Mouse (Mus musculus) left cerebral cortex, postnatal 4 days (tissue): Measurements from ENCODE around the gene Ubtf. TPM values are rescaled to one million over a fixed set of nuclear protein-coding genes. Genes with fewer than 3 reads are reported as not detected.

Source experiments
- DNase-seq: peaks from one replicate; pipeline ENCODE4 v3.0.0-alpha.2; 2022
- intact Hi-C: fragments of 180-260 bp; cut with DNase I; formaldehyde crosslinking; loops from one replicate; pipeline ENCODE4 v1.15.1; 2025
- total RNA-seq, 2 experiments: library from RNA; stranded (reverse); gene quantifications; 2 replicates each; pipeline ENCODE4 v1.2.3; 2021

Gene Ubtf
- total RNA-seq, 2 experiments from 2014 or later, result 113 to 115 TPM

DNA sequence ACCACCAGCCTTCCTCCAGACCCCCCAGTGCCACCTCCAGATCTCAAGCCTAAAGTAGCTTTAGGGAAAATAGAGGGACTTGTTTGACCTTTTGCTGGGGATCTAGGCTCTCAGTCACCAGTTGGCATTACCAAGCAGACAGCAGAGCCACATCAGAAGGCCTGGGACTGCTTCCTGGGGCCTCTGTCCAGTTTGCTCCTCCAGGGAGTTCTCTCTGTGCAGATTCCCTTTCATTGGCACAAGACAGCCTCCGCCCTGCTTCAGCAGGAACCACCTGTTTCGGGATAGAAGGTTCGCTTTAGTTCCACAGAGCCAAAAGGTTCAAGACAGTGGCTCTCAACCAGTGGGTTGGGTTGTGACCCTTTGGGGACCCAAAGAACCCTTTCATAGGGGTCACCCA, 39.9 kb downstream of the Ubtf start:
- intact Hi-C loops, result no loop called here
- DNase-seq, result no peak

DNA sequence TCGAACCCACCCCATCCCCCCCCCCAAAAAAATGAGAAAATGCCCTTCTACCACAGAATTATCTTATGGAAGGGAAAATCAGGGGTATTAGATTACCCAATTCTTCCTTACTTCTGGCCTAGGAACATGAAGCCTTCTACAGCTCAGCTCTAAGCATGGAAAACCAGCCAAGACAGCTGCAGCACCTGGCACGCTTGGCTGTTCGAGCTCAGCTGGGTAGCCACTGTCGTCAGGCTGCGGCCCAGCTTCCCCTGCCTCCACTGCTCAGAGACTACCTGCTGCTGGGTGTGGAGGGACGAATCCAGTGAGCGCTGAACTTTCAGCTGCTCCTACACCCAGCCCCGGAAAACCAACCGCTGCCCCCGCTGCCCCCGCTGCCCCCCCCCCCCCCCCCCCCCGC, 41.8 kb downstream of the Ubtf start:
- intact Hi-C loops, result no loop called here
- DNase-seq, result no peak

DNA sequence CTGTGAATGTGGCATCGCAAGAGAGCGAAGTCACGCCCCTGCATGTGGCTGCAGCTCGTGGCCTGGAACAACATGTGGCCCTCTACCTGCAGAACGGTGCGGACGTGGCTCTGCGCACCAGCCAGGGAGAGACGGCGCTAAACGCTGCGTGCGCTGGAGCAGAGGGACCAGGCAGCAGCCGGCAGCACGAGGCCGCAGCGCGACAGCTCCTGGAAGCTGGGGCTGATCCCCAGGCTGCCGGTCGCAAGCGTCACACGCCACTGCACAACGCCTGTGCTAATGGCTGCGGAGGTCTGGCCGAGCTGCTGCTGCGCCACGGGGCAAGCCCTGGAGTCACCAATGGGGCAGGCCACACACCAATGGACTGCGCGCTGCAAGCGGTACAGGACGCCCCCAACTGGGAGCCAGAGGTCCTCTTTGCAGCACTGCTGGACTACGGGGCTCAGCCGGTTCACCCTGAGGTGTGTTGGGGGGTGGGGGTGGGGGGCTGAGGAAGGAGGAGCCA, 43.1 kb downstream of the Ubtf start:
- DNase-seq, result no peak
- intact Hi-C loops, result no loop called here

DNA sequence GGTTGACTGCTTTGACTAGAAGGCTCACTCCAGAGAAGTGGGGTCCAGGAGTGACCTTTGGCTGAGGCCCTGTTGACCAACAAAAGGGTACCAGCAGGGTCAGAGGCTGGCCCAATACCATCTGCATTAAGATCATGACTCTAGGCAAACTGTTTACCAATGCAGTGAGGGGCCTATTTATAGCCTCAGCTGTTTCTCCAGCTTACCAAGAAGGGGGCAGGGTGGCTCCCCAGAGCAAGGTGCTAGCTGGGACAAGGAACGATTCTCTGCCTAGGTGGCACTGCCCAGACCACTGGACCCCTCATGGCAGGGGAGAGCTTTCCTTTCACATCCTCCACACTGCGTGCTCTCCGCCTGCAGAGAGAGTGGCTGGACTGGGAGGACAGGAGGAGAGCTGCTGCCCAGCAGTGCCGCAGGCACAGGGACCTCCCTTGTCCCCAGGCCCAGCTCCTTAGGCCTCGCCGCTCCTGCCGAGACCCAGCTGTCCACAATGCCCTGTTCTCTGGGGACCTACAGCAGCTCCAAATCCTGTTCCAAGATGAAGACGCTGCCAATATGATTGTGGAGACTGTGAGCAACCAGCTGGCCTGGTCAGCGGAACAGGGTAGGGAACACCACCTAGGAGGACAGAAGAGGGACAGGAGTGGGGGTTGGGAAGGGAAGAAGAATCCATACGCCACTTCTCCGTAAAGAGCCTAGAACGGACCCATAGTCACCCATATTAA, 50.9 kb downstream of the Ubtf start, which contains the start of gene Asb16:
Gene Asb16 (plus strand): TSS at position 224 of the 725 bp plus-strand sequence.
- intact Hi-C loops, result no loop called here
- no peak for DNase-seq

DNA sequence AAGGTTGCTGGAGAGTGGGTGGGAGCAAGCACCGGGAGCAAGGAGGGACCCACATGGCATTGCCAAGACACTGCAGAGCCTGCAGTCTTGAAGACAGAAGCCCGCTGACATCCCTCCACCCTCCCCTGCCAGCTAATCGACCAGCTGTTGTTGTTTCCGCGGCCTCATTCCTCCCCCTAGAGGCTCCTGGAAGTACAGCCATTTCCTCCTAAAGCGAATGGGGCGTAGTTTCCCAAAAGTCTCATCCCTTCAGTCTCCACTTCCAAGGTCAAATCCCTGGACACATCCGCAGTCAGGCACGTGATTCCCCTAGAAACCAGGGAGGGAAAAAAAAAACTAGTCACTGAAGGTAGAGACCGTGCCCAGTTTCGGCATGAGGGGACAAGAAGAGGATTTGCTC, 52.1 kb downstream of the Ubtf start:
- intact Hi-C loops, result no loop called here
- DNase-seq, result peak; percentile 85

DNA sequence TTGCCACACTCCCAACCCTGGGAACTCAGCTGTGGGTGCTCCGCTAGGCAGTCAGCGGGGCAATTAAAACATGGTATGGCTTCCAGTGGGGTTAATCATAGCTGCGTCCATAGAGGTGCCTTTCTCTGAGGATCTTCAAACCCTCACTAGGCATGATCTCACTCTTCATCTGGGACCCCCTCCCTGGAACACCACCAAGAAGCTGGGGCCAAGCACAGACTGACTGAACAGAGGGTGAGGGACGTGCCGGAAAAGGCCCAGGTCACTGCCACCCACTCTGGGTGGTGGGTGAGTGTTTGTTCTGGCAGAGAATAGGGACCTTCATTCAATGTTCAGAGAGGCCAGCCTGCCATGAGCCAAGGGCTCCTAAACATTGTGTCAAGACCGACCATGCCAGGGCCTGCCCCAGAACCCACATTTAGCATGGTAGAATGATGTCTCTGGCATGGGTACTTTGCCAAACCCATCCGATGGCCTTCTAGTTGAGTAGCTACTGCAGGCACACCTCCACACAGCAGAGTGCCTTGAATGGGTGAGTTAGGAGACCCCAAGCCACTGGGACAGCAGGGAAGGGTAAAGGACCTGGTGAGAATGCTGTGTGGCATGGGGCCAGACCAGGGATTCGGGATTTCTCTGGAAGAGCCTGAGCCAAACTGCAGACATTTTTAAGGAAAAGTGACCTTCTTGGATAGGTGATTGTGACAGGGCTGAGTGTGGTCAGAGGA, 52.7 kb downstream of the Ubtf start:
- intact Hi-C loops, result no loop called here
- DNase-seq, result no peak

DNA sequence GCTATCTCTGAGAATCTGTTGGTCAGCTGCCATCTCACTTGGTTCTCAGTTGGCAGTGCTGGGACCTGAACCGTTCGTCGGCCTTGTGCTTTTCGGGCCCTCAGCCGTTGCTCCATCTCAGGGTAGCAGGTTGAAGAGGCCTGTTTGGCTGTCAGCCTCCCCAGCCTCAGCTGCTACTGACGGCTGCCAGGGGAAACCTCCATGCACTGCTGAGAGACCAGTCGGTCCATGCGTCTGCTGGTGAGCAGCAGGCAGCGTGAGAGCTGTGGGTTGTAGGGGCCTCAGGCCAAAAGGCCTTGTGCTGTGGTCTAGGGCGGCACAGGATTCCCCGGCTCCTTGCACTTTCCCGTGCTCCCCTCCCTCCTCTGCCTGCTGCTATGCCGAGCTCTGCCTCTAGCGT, 53.7 kb downstream of the Ubtf start:
- intact Hi-C loops, result no loop called here
- DNase-seq, result peak; percentile 84

DNA sequence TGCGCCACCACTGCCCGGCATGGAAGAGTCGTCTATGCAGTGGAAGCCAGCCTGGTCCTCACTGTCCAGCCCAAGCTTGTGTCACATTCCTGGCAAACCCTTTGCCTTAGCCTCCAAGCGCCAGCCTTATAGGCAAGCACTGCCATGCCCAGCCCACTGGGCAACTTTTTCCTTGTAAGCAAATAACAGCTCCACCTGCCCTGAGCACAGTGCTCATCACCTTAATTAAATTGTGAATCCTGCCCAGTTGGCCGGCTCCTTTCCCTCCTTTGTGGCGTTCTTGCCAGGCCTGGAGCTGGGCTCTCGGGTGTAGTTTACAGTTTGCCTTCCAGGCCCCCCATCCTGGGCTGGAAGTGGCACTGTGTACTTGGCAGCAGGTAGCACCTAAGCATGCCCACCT, 56.3 kb downstream of the Ubtf start:
- intact Hi-C loops, result no loop called here
- DNase-seq, result no peak

DNA sequence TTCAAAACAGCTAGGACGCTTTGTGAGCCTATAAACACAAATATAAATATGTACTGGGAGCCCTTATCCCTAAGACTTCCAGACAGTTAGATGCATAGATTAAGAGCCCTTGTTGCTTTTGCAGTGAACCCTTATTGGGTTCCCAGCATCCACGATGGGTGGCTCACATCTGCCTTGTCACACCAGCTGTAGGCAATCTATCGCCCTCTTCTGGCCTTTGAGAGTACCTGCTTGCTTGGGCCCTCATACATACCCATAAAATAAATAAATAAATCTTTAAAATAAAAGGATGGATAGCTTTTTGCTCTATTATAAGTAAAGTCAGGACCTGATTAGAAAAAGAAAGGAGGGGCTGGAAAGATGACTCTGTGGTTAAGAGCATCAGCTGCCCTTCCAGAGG, 61.0 kb downstream of the Ubtf start:
- DNase-seq, result no peak
- intact Hi-C loops, result no loop called here

DNA sequence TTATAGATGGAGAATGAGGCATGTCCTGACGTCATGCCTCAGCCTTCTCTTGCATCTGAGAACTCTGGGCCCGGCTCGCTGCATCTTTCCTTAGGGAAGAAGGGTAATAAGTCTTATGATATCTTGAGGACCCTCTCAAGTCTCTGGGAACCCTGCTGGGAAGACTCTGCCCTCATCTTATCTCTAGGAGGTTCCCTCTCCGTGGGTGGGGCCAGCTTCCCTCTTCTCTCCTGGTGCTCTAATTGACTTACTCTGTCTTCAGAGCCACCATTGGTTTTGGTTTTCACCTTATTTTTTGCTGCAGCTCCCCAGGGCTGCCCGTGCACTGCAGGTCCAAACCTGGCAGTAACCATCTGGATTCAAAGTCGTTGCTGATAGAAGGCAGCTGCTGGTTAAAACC, 61.4 kb downstream of the Ubtf start:
- intact Hi-C loops, result no loop called here

DNA sequence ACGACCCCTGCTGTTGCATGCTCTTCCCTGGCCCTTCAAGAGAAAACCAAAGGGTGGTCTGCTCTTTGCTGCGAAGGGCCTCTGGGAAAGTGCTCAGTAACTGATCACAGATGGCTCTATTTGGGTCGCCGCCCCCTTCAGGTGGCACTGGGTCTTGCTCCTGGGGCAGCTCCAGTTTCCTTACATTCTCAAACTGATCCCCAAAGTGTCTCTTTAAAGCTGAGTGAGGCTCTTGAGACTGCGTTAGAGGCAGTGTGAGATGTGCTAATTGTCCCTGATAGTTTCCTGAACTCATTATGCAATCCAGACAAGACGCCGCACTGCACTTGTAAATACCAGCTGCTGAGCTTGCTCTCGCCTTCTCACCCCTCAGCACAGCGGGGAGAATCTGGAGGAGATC, 62.0 kb downstream of the Ubtf start:
- peak; percentile 35 for DNase-seq

More for the DNA sequence above, 61.4 kb downstream of the Ubtf start:
- no peak for DNase-seq

More for the DNA sequence above, 62.0 kb downstream of the Ubtf start:
- intact Hi-C loops, result no loop called here

Other genes with a start within 250 kb of the Ubtf start
- gene Mpp2, start 231.2 kb downstream of the Ubtf start, total RNA-seq, result 10 to 100 TPM; 39.1 to 45.0 TPM
- gene Ppy, start 218.4 kb downstream of the Ubtf start, total RNA-seq, result not detected
- gene Pyy, start 211.9 kb downstream of the Ubtf start, total RNA-seq, result not detected
- gene Nags, start 174.2 kb downstream of the Ubtf start, total RNA-seq, result under 1 TPM in 1 of 2 experiments, not detected in 1; 0.16 TPM
- 10 to 100 TPM; 23.8 to 26.4 TPM for gene Tmem101, start 163.3 kb downstream of the Ubtf start, total RNA-seq
- 10 to 100 TPM; 84.5 to 86.0 TPM for gene Lsm12, start 134.4 kb downstream of the Ubtf start, total RNA-seq
- gene G6pc3, start 130.1 kb downstream of the Ubtf start, total RNA-seq, result 10 to 100 TPM; 34.6 to 35.4 TPM
- 100 to 1,000 TPM; 205 to 213 TPM for gene Hdac5, start 89.6 kb downstream of the Ubtf start, total RNA-seq
- 1 to 10 TPM; 1.4 to 1.6 TPM for gene BC030867, start 70.9 kb downstream of the Ubtf start, total RNA-seq
- under 1 TPM; 0.91 to 0.98 TPM for gene Asb16, start 51.0 kb downstream of the Ubtf start, total RNA-seq
- gene Tmub2, start 34.8 kb downstream of the Ubtf start, total RNA-seq, result 10 to 100 TPM; 53.6 to 56.1 TPM
- 100 to 1,000 TPM; 183 to 189 TPM for gene Atxn7l3, start 23.1 kb downstream of the Ubtf start, total RNA-seq
- 1 to 10 TPM in 1 of 2 experiments, under 1 TPM in 1; 0.87 to 1.9 TPM for gene Slc4a1, start 46.5 kb upstream of the Ubtf start, total RNA-seq
- 100 to 1,000 TPM; 261 to 262 TPM for gene Rundc3a, start 73.7 kb upstream of the Ubtf start, total RNA-seq
- 10 to 100 TPM; 57.2 to 58.8 TPM for gene Slc25a39, start 88.2 kb upstream of the Ubtf start, total RNA-seq
- gene Grn, start 110.6 kb upstream of the Ubtf start, total RNA-seq, result 10 to 100 TPM; 54.0 to 58.5 TPM
- 100 to 1,000 TPM; 237 to 243 TPM for gene Fam171a2, start 127.9 kb upstream of the Ubtf start, total RNA-seq
- gene Itga2b, start 150.4 kb upstream of the Ubtf start, total RNA-seq, result 1 to 10 TPM; 3.6 to 4.0 TPM
- 10 to 100 TPM; 59.6 to 62.6 TPM for gene Gpatch8, start 236.7 kb upstream of the Ubtf start, total RNA-seq